9 mouse cellular contexts compared by ENCODE assay signal in genomic region chr2:55841521-55841920, GRCm38 (mm10).
DNase-seq lines count a peak whose midpoint lies in the region; ATAC-seq lines count a peak whose summit lies in the region.
"Had no signal": no experiment of that assay in that cellular context is flagged by ENCODE, and none has a peak within 500 bp of the region (broad histone marks: within the 10 kb centered on the region; RNA-seq: fewer than 3 reads in every experiment).

No protein-coding gene starts in this region.

- no peak overlapping the region for H3K9ac ChIP-seq in intestine, embryonic 14.5 days (ENCODE audit: low read length)
- H3K9ac ChIP-seq in intestine, embryonic 16.5 days (ENCODE audit: low read depth, low read length), result no peak overlapping the region
- H3K9ac ChIP-seq: neural tube, embryonic 12.5 days had no signal

- no peaks in the 10 kb centered on the region for H3K9me3 ChIP-seq in intestine, embryonic 14.5 days (ENCODE audit: control insufficient read depth, low read length)
- no peaks in the 10 kb centered on the region for H3K9me3 ChIP-seq in intestine, embryonic 16.5 days (ENCODE audit: control insufficient read depth, low read length)
- H3K9me3 ChIP-seq: neural tube, embryonic 12.5 days had no signal

- 53% methylated on average over 1 of the region's 1 CpGs for WGBS in intestine, embryonic 14.5 days
- 52% methylated on average over 1 of the region's 1 CpGs for whole genome bisulfite sequencing in intestine, embryonic 16.5 days

- H3K36me3 ChIP-seq in intestine, embryonic 14.5 days (ENCODE audit: control insufficient read depth, insufficient read depth, low read length), result no peaks in the 10 kb centered on the region
- no peaks in the 10 kb centered on the region for H3K36me3 ChIP-seq in intestine, embryonic 16.5 days (ENCODE audit: control insufficient read depth, insufficient read depth, low read length)
- H3K36me3 ChIP-seq: neural tube, embryonic 12.5 days had no signal

- no peak overlapping the region for H3K27ac ChIP-seq in intestine, embryonic 14.5 days (ENCODE audit: low read depth)
- H3K27ac ChIP-seq in intestine, embryonic 16.5 days (ENCODE audit: low read length), result no peak overlapping the region
- H3K27ac ChIP-seq: neural tube, embryonic 12.5 days had no signal

- H3K4me3 ChIP-seq in intestine, embryonic 14.5 days (ENCODE audit: low read depth, low read length), result no peak overlapping the region
- no peak overlapping the region for H3K4me3 ChIP-seq in intestine, embryonic 16.5 days (ENCODE audit: low read length)
- H3K4me3 ChIP-seq: neural tube, embryonic 12.5 days had no signal

- no peak for ATAC-seq in intestine, embryonic 14.5 days (replicated peaks; ENCODE audit: low FRiP score, low TSS enrichment, low read depth)
- no peak for ATAC-seq in intestine, embryonic 16.5 days

- DNase-seq in intestine, embryonic 14.5 days (ENCODE audit: low spot score), result peak; percentile 59
- DNase-seq in Muller cell, postnatal 12 days (ENCODE audit: inconsistent ontology term), result peak; percentile 36
- DNase-seq in cerebellum, adult 9-11 months, result peak; percentile 22
- peak; percentile 17 to 71 for DNase-seq in layer of hippocampus, adult 18-20 months (ENCODE audit: low spot score in 2 of 2)
- peak; percentile 25 for DNase-seq in right cerebral cortex, postnatal 25 days
- DNase-seq in thymus, adult 18-20 months, result no peak
- no peak for DNase-seq in thymus, postnatal 4 days

- H3K4me1 ChIP-seq in intestine, embryonic 14.5 days (replicated peaks; ENCODE audit: control insufficient read depth, insufficient read depth, low read length), result no peaks in the 10 kb centered on the region
- no peaks in the 10 kb centered on the region for H3K4me1 ChIP-seq in intestine, embryonic 16.5 days (ENCODE audit: control insufficient read depth, insufficient read depth, low read length)
- H3K4me1 ChIP-seq: neural tube, embryonic 12.5 days had no signal

- H3K27me3 ChIP-seq in intestine, embryonic 14.5 days (replicated peaks; ENCODE audit: control insufficient read depth, insufficient read depth, low read length), result no peaks in the 10 kb centered on the region
- no peaks in the 10 kb centered on the region for H3K27me3 ChIP-seq in intestine, embryonic 16.5 days (replicated peaks; ENCODE audit: control insufficient read depth, insufficient read depth, low read length)
- H3K27me3 ChIP-seq: neural tube, embryonic 12.5 days had no signal

- H3K4me2 ChIP-seq in intestine, embryonic 14.5 days (ENCODE audit: low read length), result no peak overlapping the region
- no peak overlapping the region for H3K4me2 ChIP-seq in intestine, embryonic 16.5 days (ENCODE audit: low read depth, low read length)
- H3K4me2 ChIP-seq: neural tube, embryonic 12.5 days had no signal

Comparison
In these comparisons a context has a peak if more than half of its experiments do, and no peak if none do; other contexts are left out.
1. DNase-seq: peak in intestine, embryonic 14.5 days (single experiment), Muller cell, postnatal 12 days (single experiment), cerebellum, adult 9-11 months (single experiment), layer of hippocampus, adult 18-20 months (2 of 2) and right cerebral cortex, postnatal 25 days (single experiment); none in thymus, adult 18-20 months (0 of 2) and thymus, postnatal 4 days (single experiment).